Mouse (Mus musculus): ENCODE measurements at regions not wholly inside any gene's neighbourhood (a gene's known extent, or its start where the extent isn't known, plus 50 kb on each side); places are given as distances from the start of the nearest gene placed in this dataset.
A peak's percentile ranks its signal among the peaks of the same experiment; 100 is the strongest.

DNA sequence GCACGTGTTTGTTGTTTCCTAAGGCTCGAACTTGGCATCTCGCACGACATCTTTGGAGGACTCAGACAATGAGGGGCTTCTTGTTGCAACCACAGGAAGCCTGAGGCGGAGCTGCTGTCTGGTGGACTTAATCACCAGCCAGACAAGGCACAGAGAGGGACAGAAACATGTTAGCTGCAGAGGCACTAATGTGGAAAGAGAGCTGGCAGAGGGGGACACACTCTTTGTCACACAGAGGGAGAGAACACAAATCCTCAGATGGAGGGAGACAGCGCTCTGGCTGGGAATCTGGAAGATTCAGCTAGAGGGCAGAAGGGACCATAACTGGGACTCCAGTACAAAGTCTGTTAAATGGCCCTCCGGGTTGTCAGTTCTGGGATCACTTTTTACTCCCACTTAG, 114.9 kb downstream of the Ppp4r2 start:
- 52% methylated on average over 7 of the region's 7 CpGs for WGBS

DNA sequence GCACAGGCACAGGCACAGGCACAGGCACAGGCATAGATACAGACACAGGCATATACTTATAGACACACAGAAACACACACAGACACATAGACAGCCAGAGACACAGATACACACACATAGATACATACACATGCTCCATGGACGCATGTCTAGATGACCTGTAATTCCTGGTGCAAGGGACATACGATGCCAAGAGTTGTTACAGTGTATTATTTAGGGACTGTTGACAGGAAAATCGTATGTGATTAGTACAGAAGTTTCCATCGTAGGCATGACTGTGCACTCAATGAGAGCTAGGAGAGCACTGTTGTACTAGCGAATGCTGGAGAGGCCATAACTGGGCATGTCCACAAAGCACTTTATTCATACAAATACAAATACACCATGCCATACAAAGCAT, 118.2 kb downstream of the Ppp4r2 start:
- no peaks in the 10 kb centered on the region for H3K27me3 ChIP-seq (replicated peaks)
- H3K9me3 ChIP-seq, result no peaks in the 10 kb centered on the region
- no peak overlapping the region for H3K4me2 ChIP-seq (replicated peaks)
- ATAC-seq (ENCODE audit: low FRiP score, low read depth), result no peak
- no peak overlapping the region for H3K4me3 ChIP-seq
- H3K27ac ChIP-seq, result no peak overlapping the region
- no peaks in the 10 kb centered on the region for H3K36me3 ChIP-seq
- no peaks in the 10 kb centered on the region; the same call in 1 of the 2 replicates for H3K4me1 ChIP-seq
- H3K9ac ChIP-seq, result no peak overlapping the region
- 85% methylated on average over 5 of the region's 5 CpGs for WGBS

More for the DNA sequence above, 114.9 kb downstream of the Ppp4r2 start:
- Histone ChIP-seq H3K4me1 (no peaks in the 10 kb centered on the region; the same call in 1 of the 2 replicates), H3K4me3 (no peak overlapping the region), H3K9ac (no peak overlapping the region), H3K36me3 (no peaks in the 10 kb centered on the region), H3K9me3 (no peaks in the 10 kb centered on the region), H3K27ac (no peak overlapping the region), H3K27me3 (replicated peaks) (no peaks in the 10 kb centered on the region), H3K4me2 (replicated peaks) (no peak overlapping the region)
- no peak for ATAC-seq (ENCODE audit: low FRiP score, low read depth)

DNA sequence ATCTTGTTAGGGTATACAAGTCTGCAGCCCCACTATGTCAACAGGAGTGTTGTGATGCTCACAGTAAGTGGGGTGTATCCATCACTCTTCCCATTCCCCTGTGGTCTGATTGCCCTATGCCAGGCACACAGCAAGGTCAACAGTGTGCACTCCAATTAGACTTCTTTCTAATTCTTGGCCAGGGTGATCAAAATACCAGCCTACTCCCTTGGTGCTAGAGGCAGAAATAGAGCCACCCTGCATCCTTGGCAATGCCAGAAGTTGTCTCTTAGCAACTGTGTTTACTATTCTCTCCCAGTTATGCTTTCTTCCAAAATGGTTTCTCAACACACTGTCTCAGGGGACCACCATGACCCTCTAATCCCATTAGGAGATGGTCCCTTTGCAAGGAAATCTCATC, 119.0 kb downstream of the Ppp4r2 start:
- H3K4me3 ChIP-seq, result no peak overlapping the region
- H3K36me3 ChIP-seq, result no peaks in the 10 kb centered on the region
- no peak overlapping the region for H3K4me2 ChIP-seq (replicated peaks)
- H3K27me3 ChIP-seq (replicated peaks), result no peaks in the 10 kb centered on the region
- no peak overlapping the region for H3K9ac ChIP-seq
- no peaks in the 10 kb centered on the region for H3K9me3 ChIP-seq
- no peak for ATAC-seq (ENCODE audit: low FRiP score, low read depth)
- no peak overlapping the region for H3K27ac ChIP-seq
- no peaks in the 10 kb centered on the region; the same call in 1 of the 2 replicates for H3K4me1 ChIP-seq

- Histone ChIP-seq H3K27me3 (replicated peaks) (no peaks in the 10 kb centered on the region), H3K9ac (no peak overlapping the region), H3K27ac (no peak overlapping the region), H3K4me3 (no peak overlapping the region), H3K9me3 (no peaks in the 10 kb centered on the region), H3K36me3 (no peaks in the 10 kb centered on the region), H3K4me2 (replicated peaks) (no peak overlapping the region), H3K4me1 (0 out of 2 replicates have a peak, but pooled peaks cover 4% of the 10 kb centered on the region)
- ATAC-seq (ENCODE audit: low FRiP score, low read depth), result no peak
- WGBS, result 87% methylated on average over 10 of the region's 10 CpGs
Observed at GRCm38 (mm10) chr6:100954563-100954962, 121.1 kb downstream of the Ppp4r2 start.

DNA sequence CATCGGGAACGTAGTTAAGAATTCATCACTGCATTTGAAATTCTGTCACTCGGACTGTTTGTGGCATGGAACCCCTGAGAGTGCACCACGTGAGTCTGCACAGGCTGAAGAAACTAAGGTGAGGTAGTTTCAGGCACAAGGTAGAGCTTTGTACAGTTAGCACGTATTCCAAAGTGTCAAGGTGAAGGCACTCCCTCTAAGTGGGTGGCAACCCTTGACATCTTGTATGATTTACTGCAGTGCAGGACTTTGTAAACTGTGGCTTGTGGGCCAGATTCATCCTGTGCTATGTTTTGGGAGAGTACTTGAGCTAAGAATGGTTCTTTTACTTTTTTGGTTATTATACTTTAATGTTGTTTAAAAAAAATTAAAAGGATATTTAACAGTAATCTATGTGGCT, 133.1 kb downstream of the Ppp4r2 start:
- no peak for ATAC-seq (ENCODE audit: low FRiP score, low read depth)
- 83% methylated on average over 5 of the region's 5 CpGs for WGBS
- H3K4me3 ChIP-seq, result no peak overlapping the region
- peaks cover 8% of the 10 kb centered on the region; the same call in 1 of the 2 replicates for H3K4me1 ChIP-seq
- 0 out of 2 replicates have a peak, but pooled peaks cover 3% of the 10 kb centered on the region for H3K27me3 ChIP-seq (replicated peaks)
- H3K27ac ChIP-seq, result no peak overlapping the region
- H3K4me2 ChIP-seq (replicated peaks), result no peak overlapping the region
- no peaks in the 10 kb centered on the region for H3K36me3 ChIP-seq
- H3K9ac ChIP-seq, result no peak overlapping the region
- H3K9me3 ChIP-seq, result no peaks in the 10 kb centered on the region

DNA sequence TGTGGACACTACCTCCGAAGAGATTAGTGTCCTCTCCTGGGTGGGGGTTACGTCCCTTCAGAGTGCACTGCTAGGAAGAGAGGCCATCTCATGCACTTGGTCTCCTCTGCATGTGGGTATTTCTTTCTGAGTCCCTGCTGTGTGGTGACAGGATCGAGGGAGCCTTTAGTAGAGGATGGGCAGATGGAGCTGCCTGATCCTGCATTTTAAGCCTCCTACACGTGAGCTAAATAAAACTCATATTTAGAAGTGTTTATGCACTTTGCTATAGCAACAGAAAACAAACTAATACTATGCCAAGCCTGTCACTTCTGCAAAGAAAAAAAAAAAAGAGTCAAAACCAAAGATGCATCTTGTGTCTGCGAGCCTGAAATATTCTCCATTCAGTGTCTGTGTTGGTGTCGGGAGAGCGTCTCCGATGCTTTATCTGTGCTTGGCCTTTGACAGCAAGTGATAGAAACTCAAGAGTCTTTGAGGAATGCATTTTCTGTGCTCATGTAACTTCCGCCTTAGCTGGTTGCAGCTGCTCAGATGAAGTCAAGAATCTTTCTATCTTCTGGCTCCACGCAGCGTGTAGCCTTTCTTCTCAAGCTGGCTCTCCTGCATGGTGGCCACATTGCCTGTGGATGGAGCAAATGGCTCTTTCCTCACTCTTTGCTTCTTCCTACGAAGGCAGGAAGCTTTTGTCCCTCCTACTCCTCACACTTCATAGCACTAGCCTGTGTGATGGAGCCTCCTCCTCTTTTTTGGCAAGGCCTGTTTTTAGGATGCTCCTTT, 134.8 kb downstream of the Ppp4r2 start:
- H3K9ac ChIP-seq, result no peak overlapping the region
- ATAC-seq (ENCODE audit: low FRiP score, low read depth), result no peak
- WGBS, result 88% methylated on average over 12 of the region's 12 CpGs
- no peaks in the 10 kb centered on the region for H3K36me3 ChIP-seq
- H3K4me1 ChIP-seq, result peaks cover 10% of the 10 kb centered on the region; the same call in 1 of the 2 replicates
- H3K27ac ChIP-seq, result no peak overlapping the region
- 0 out of 2 replicates have a peak, but pooled peaks cover 3% of the 10 kb centered on the region for H3K27me3 ChIP-seq (replicated peaks)
- H3K9me3 ChIP-seq, result no peaks in the 10 kb centered on the region
- no peak overlapping the region for H3K4me2 ChIP-seq (replicated peaks)
- no peak overlapping the region for H3K4me3 ChIP-seq

GRCm38 (mm10) chr6:100968960-100969359, 135.5 kb downstream of the Ppp4r2 start:
- Histone ChIP-seq H3K4me3 (no peak overlapping the region), H3K4me1 (peaks cover 10% of the 10 kb centered on the region; the same call in 1 of the 2 replicates), H3K27me3 (replicated peaks) (peaks cover 3% of the 10 kb centered on the region; the same call in 1 of the 2 replicates), H3K27ac (no peak overlapping the region), H3K9me3 (no peaks in the 10 kb centered on the region), H3K9ac (no peak overlapping the region), H3K36me3 (no peaks in the 10 kb centered on the region), H3K4me2 (replicated peaks) (no peak overlapping the region)
- no peak for ATAC-seq (ENCODE audit: low FRiP score, low read depth)
- 73% methylated on average over 1 of the region's 1 CpGs for WGBS

DNA sequence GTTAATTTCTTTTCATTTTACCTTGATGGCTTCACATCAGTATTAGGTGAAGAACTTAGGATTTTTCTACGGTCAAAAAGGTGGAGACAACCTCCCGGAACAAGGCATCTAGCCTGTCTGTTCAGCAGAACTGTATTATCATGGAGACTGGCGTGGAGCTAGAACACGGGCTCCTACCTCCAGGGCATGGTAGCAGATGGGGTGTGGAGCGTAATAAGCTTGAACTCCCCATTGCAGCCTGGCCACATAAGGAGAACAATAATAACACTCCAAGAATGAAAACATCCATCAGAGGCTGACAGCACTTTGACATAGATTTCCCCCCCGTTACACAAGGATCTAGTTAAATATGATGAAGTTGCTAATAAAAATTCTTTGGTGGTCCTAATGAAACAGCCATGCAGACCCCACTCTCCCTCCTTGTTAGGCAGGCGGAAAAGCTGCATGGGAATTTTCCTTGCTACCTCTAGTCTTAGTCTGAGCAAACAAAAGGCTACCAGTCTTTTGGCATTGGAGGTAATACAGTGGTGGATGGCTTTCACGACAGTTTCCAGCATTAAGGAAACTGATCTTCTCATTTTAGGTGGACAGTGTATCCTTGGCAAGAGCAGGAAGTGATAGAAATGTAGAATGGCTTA, 137.5 kb downstream of the Ppp4r2 start:
- 50% methylated on average over 8 of the region's 8 CpGs for WGBS
- Histone ChIP-seq H3K27ac (no peak overlapping the region), H3K9me3 (no peaks in the 10 kb centered on the region), H3K27me3 (replicated peaks) (peaks cover 3% of the 10 kb centered on the region; the same call in 1 of the 2 replicates), H3K36me3 (no peaks in the 10 kb centered on the region), H3K4me1 (peaks cover 13% of the 10 kb centered on the region), H3K4me2 (replicated peaks) (no peak overlapping the region), H3K9ac (no peak overlapping the region), H3K4me3 (no peak overlapping the region)
- ATAC-seq (ENCODE audit: low FRiP score, low read depth), result peak; percentile 85

DNA sequence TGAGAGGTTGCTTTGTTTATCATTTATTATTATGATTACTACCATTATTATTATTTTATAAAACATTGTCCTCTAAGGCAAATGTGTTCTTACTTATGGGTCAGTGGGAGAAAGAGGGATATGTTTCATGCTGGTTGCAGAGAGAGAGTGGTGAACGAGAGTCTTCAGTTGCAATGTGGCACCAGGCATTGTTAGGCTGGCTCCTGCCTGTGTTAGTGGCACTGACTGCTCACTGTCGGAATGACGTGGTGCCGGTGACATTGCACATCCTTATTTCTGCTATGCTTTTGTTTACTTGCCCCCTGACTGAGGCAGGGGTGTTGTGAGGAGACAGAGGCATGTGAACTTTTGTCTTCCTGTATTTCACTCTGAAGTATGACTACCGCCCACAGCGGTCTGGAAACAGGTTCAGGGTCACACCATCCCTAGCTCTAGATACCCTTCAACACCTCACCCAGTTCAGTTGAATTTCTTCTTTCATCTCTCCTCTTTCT, 138.1 kb downstream of the Ppp4r2 start:
- no peak overlapping the region for H3K27ac ChIP-seq
- 61% methylated on average over 6 of the region's 6 CpGs for WGBS
- H3K36me3 ChIP-seq, result no peaks in the 10 kb centered on the region
- no peak for ATAC-seq (ENCODE audit: low FRiP score, low read depth)
- no peak overlapping the region for H3K4me3 ChIP-seq
- H3K27me3 ChIP-seq (replicated peaks), result peaks cover under 1% of the 10 kb centered on the region; the same call in 1 of the 2 replicates
- H3K9ac ChIP-seq, result no peak overlapping the region
- H3K4me1 ChIP-seq, result peaks cover 18% of the 10 kb centered on the region
- H3K4me2 ChIP-seq (replicated peaks), result no peak overlapping the region
- no peaks in the 10 kb centered on the region for H3K9me3 ChIP-seq

DNA sequence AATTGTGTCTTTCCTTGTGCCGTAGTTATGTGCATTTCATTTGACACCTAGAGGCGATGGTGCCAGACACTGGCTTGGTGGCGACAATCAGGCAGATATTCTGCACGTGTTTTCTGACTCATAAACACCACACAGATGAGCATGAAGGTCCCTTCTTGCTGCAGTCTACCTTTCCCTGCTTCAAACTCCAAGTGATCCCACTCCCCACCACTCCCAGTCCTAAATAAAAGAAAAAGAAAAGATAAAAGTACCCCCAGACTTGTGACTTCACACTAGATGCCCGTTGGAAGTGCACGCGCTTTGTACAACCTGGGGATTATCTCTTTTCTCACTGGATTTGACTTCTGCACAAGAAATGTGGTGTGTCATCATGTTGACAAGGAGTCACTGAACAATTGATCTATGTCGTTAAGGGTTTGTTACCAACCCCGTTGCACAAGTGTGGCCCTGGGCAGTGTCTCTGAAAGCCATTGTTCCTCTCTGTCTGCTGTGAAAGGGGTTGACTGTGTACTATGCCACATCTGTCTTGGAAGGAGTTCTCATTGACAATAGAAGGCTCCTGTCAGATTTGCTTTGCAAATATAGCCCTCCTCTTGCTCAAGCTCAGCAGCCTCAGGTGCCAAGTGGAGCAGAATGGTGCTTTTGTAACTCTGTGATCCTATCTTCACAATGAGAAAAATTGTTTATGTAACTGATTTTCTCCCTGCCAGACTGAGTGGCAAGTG, 140.1 kb downstream of the Ppp4r2 start:
- 71% methylated on average over 9 of the region's 9 CpGs for WGBS

DNA sequence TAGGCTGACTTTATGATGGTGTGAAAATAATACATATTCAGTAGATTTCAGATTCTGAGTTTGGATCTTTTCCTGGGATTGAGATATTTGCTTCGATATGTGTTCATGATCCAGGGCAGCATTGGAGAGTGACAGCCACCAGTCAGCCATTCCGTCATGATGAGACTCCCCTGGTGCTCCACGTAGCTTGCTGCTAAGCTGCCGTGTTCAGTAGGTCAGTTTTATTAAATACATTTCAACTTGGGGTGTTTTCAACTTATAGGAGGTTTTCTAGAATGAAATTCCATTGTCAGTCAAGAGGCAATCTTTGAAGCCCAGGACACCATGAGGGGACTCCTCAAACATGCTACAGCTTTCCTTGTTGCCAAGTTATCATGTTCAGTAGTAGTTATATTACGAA, 141.3 kb downstream of the Ppp4r2 start:
- H3K27ac ChIP-seq, result no peak overlapping the region
- H3K4me3 ChIP-seq, result no peak overlapping the region
- peaks cover 40% of the 10 kb centered on the region for H3K4me1 ChIP-seq

More for the DNA sequence above, 140.1 kb downstream of the Ppp4r2 start:
- Histone ChIP-seq H3K27ac (no peak overlapping the region), H3K4me3 (no peak overlapping the region), H3K4me2 (replicated peaks) (no peak overlapping the region), H3K9ac (no peak overlapping the region), H3K9me3 (no peaks in the 10 kb centered on the region), H3K27me3 (replicated peaks) (no peaks in the 10 kb centered on the region; the same call in 1 of the 2 replicates), H3K36me3 (no peaks in the 10 kb centered on the region), H3K4me1 (peaks cover 32% of the 10 kb centered on the region)
- no peak for ATAC-seq (ENCODE audit: low FRiP score, low read depth)

DNA sequence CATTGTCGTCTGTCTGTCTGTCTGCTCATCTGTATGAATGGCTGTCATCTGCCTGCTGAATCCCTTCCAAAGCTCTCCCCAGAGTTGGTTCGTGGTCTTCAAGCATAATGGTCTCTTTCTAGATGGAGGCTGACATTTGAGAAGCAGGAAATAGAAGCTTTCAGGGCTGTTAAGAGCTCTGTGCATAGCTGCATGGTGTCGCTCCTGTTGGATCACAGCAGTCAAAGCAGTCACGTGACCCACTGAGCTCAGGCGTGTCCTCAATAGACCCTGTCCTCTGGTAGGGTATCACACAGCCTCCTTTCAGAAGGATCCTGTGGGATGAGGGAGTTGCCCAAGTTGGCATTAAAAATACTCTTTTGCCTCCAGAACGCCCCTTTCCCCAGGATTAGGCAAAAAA, 142.4 kb downstream of the Ppp4r2 start:
- 46% methylated on average over 6 of the region's 6 CpGs for WGBS
- 0 out of 2 replicates have a peak, but pooled peaks have one; percentile 59 for ATAC-seq (ENCODE audit: low FRiP score, low read depth)

More for the DNA sequence above, 141.3 kb downstream of the Ppp4r2 start:
- Histone ChIP-seq H3K27me3 (replicated peaks) (no peaks in the 10 kb centered on the region; the same call in 1 of the 2 replicates), H3K36me3 (no peaks in the 10 kb centered on the region), H3K9me3 (no peaks in the 10 kb centered on the region), H3K4me2 (replicated peaks) (no peak overlapping the region), H3K9ac (no peak overlapping the region)
- WGBS, result 90% methylated on average over 5 of the region's 5 CpGs
- no peak for ATAC-seq (ENCODE audit: low FRiP score, low read depth)

More for the DNA sequence above, 142.4 kb downstream of the Ppp4r2 start:
- peaks cover 36% of the 10 kb centered on the region for H3K4me1 ChIP-seq
- H3K9me3 ChIP-seq, result no peaks in the 10 kb centered on the region
- H3K36me3 ChIP-seq, result no peaks in the 10 kb centered on the region
- no peak overlapping the region for H3K4me2 ChIP-seq (replicated peaks)
- no peak overlapping the region for H3K4me3 ChIP-seq
- no peak overlapping the region for H3K27ac ChIP-seq
- no peak overlapping the region for H3K9ac ChIP-seq
- no peaks in the 10 kb centered on the region; the same call in 1 of the 2 replicates for H3K27me3 ChIP-seq (replicated peaks)
